Comparison of ENCODE assay signal across 14 mouse cellular contexts in genomic region chr12:112894303-112894884, GRCm38 (mm10). TPM values are rescaled to one million over a fixed set of nuclear protein-coding genes. Genes with fewer than 3 reads are reported as not detected.
DNase-seq lines count a peak whose midpoint lies in the region; ATAC-seq and TF ChIP-seq lines count a peak whose summit lies in the region.
"Had no signal": no experiment of that assay in that cellular context is flagged by ENCODE, and none has a peak within 500 bp of the region (broad histone marks: within the 10 kb centered on the region; RNA-seq: fewer than 3 reads in every experiment).

No protein-coding gene starts in this region.

- CTCF ChIA-PET in Patski (lab: Charles Lee), result interaction anchor here (1.0 kb wide), 1 partner anchor 19 kb away, joined by 3 read pairs; no protein-coding TSS in a partner anchor

- no peak for TF ChIP-seq CTCF in Patski (IDR thresholded peaks at IDR 0.05)

- peaks cover 7% of the 10 kb centered on the region for H3K4me1 ChIP-seq in liver, embryonic 11.5 days (replicated peaks; ENCODE audit: control insufficient read depth, insufficient read depth, low read length)

- H3K9me3 ChIP-seq in liver, embryonic 11.5 days (ENCODE audit: control insufficient read depth, low read length), result no peaks in the 10 kb centered on the region
- H3K9me3 ChIP-seq: embryonic facial prominence, embryonic 13.5 days; hindbrain, embryonic 15.5 days had no signal

- no peak overlapping the region for H3K27ac ChIP-seq in liver, embryonic 11.5 days (ENCODE audit: low read depth, low read length)
- H3K27ac ChIP-seq: embryonic facial prominence, embryonic 13.5 days had no signal

- no peak overlapping the region for H3K9ac ChIP-seq in liver, embryonic 11.5 days (ENCODE audit: low read depth, low read length)
- H3K9ac ChIP-seq: embryonic facial prominence, embryonic 13.5 days; hindbrain, embryonic 15.5 days had no signal

- H3K4me2 ChIP-seq in liver, embryonic 11.5 days, result peak overlapping the region; percentile 13; the same call in 1 of the 2 replicates
- H3K4me2 ChIP-seq: embryonic facial prominence, embryonic 13.5 days; hindbrain, embryonic 15.5 days had no signal

- 46% methylated on average over 11 of the region's 11 CpGs for WGBS in liver, embryonic 11.5 days

- no peak for DNase-seq in frontal cortex, postnatal 36 days (ENCODE audit: low spot score in 2 of 2)
- DNase-seq in liver, embryonic 11.5 days (ENCODE audit: low spot score), result no peak
- DNase-seq in liver, result no peak
- no peak for DNase-seq in Patski (ENCODE audit: low read depth, low spot score)
- peak; percentile 10 for DNase-seq in naive thymus-derived CD4-positive, alpha-beta T cell, adult 2 months (ENCODE audit: low read depth)
- no peak for DNase-seq in cerebellum, postnatal 25 days
- DNase-seq in left cerebral cortex, adult 8-10 months (ENCODE audit: low spot score in 2 of 2), result no peak
- DNase-seq: cerebellum, adult 2 months; right cerebral cortex, adult 18-20 months had no signal

- H3K36me3 ChIP-seq in liver, embryonic 11.5 days (ENCODE audit: control insufficient read depth, insufficient read depth, low read length), result no peaks in the 10 kb centered on the region
- H3K36me3 ChIP-seq: embryonic facial prominence, embryonic 13.5 days; hindbrain, embryonic 15.5 days had no signal

- H3K4me3 ChIP-seq in liver, embryonic 11.5 days (ENCODE audit: low read depth, low read length), result no peak overlapping the region
- H3K4me3 ChIP-seq: embryonic facial prominence, embryonic 13.5 days; hindbrain, embryonic 15.5 days had no signal

- in situ Hi-C loops in Patski (cut with MboI; ENCODE audit: low pct_unique_long_range_greater_than_20kb), result no loop called here

- ATAC-seq in frontal cortex, adult (ENCODE audit: low TSS enrichment), result peak; percentile 31; the same call in 1 of the 2 replicates
- no peak for ATAC-seq in liver, embryonic 11.5 days (replicated peaks; ENCODE audit: low FRiP score)
- ATAC-seq in Patski, result peak; percentile 65

- POLR2A ChIA-PET in Patski (lab: Charles Lee), result no interaction called here

- H3K27me3 ChIP-seq in liver, embryonic 11.5 days (replicated peaks; ENCODE audit: control insufficient read depth, insufficient read depth, low read length), result peaks cover 11% of the 10 kb centered on the region; the same call in 1 of the 2 replicates
- no peaks in the 10 kb centered on the region for H3K27me3 ChIP-seq in Patski
- H3K27me3 ChIP-seq: hindbrain, embryonic 15.5 days had no signal

RNA-seq across cellular contexts. Expression of gene Gpr132, which starts 26.4 kb away (rescaled TPM):
- polyA plus RNA-seq in liver, embryonic 11.5 days (2014; fragmentation: Nextera tagmentation; extraction: Ambion mirVana), result 0.53 and 0.62 TPM in 2 replicates
- polyA plus RNA-seq in Patski (2021), result not detected
- under 1 TPM in 3 of 4 experiments, not detected in 1; 0.14 to 0.23 (median 0.15) TPM for total RNA-seq in left cerebral cortex, adult 8-10 months (2022)
- total RNA-seq: gastrocnemius, adult 8-10 months; left cerebral cortex, postnatal 25 days had no signal
- polyA plus RNA-seq: embryonic facial prominence, embryonic 13.5 days; hindbrain, embryonic 15.5 days had no signal

RNA-seq across cellular contexts. Expression of gene Jag2, which starts 35.2 kb away (rescaled TPM):
- polyA plus RNA-seq in liver, embryonic 11.5 days (2014; fragmentation: Nextera tagmentation; extraction: Ambion mirVana), result 0.39 and 1.4 TPM in 2 replicates
- polyA plus RNA-seq in Patski (2021), result 8.0 TPM
- 10 to 100 TPM; 48.1 to 69.9 (median 58.9) TPM for total RNA-seq in left cerebral cortex, adult 8-10 months (2022)

RNA-seq across cellular contexts. Expression of gene Nudt14, which starts 47.5 kb away (rescaled TPM):
- polyA plus RNA-seq in liver, embryonic 11.5 days (2014; fragmentation: Nextera tagmentation; extraction: Ambion mirVana), result 38.4 and 43.2 TPM in 2 replicates
- polyA plus RNA-seq in Patski (2021), result 55.9 TPM
- total RNA-seq in left cerebral cortex, adult 8-10 months (2022), result 10 to 100 TPM in 3 of 4 experiments, 1 to 10 TPM in 1; 9.8 to 17.1 (median 11.8) TPM
